Mouse (Mus musculus): ENCODE results near the gene Veph1. TPM values are rescaled to one million over a fixed set of nuclear protein-coding genes. Genes with fewer than 3 reads are reported as not detected.

Gene Veph1
- polyA plus RNA-seq, 1 experiment from 2014 or later: 0.15 TPM

DNA sequence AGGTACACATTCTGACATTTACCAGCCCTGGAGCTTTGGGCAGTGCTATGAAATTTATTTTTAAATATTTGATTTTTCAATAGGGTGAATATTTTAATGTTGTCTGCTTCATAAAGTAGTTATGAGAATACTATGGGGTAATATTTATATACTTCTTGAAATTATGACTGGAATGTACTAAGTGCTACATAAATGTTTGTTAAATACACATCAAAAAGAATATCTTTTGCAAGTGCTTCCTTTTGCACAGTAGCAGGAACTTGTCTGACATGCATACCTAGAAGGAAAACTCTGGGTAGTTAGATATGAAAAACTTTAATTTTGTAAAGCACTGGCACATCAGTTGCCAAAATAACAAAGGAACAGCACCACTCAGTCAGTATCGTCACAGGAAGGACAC lies 13.9 kb upstream of the Veph1 start:
- no peak for ATAC-seq
- H3K9me3 ChIP-seq (ENCODE audit: control insufficient read depth, low read length): no peaks in the 10 kb centered on the region
- H3K36me3 ChIP-seq (ENCODE audit: control insufficient read depth, insufficient read depth, low read length): no peaks in the 10 kb centered on the region
- no peaks in the 10 kb centered on the region for H3K4me1 ChIP-seq (ENCODE audit: control insufficient read depth, insufficient read depth, low read length)
- H3K27ac ChIP-seq (ENCODE audit: low read length): no peak overlapping the region
- H3K9ac ChIP-seq (ENCODE audit: low read depth, low read length): no peak overlapping the region
- 84% methylated on average over 1 of the region's 1 CpGs for WGBS
- no peak overlapping the region for H3K4me3 ChIP-seq (ENCODE audit: low read length)
- H3K4me2 ChIP-seq (ENCODE audit: low read depth, low read length): no peak overlapping the region
- H3K27me3 ChIP-seq (replicated peaks; ENCODE audit: control insufficient read depth, insufficient read depth, low read length): no peaks in the 10 kb centered on the region

DNA sequence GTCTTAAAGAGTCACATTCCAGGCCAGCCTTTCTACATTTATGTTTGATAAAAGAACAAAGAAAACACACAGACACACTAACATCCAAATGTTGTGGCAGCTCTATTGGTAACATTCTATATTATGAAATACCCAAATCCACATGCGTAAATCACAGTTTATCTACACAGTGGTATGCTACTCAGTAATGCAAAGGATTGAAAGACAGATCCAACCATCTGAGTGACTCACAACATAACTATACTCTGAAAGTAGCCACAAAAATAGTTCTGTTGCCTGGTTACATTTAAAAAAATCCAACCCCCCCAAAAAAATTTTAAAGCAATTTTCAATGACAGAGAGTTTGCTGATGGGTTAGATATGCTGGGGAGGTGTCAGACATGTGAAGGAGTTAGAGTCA lies 12.9 kb upstream of the Veph1 start:
- no peak for ATAC-seq
- Histone ChIP-seq H3K36me3 (ENCODE audit: control insufficient read depth, insufficient read depth, low read length) (no peaks in the 10 kb centered on the region), H3K9ac (ENCODE audit: low read depth, low read length) (no peak overlapping the region), H3K27me3 (replicated peaks; ENCODE audit: control insufficient read depth, insufficient read depth, low read length) (no peaks in the 10 kb centered on the region), H3K4me3 (ENCODE audit: low read length) (no peak overlapping the region), H3K9me3 (ENCODE audit: control insufficient read depth, low read length) (no peaks in the 10 kb centered on the region), H3K4me1 (ENCODE audit: control insufficient read depth, insufficient read depth, low read length) (no peaks in the 10 kb centered on the region), H3K4me2 (ENCODE audit: low read depth, low read length) (no peak overlapping the region), H3K27ac (ENCODE audit: low read length) (no peak overlapping the region)
- WGBS: 98% methylated on average over 1 of the region's 1 CpGs

DNA sequence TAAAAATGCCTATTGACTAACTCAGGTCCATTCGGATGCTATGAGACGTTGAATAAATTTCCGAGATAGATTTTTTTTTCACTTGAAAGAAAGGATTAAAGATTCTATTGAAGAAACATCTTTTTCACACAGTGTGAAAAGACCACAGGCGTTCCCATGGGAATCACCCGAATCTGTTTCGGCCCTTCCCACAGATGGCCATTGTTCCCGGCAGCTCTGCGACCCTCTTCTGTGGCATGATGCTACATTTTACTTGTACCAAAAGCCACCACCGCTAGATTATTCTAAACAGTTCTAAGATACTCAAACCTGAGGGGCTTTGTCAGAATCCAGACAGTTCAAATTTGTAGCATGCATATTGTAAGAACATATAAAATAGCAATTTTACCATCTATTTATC lies 1.4 kb downstream of the Veph1 start:
- Histone ChIP-seq H3K27ac (ENCODE audit: low read length) (no peak overlapping the region), H3K4me1 (ENCODE audit: control insufficient read depth, insufficient read depth, low read length) (no peaks in the 10 kb centered on the region; the same call in 1 of the 2 replicates), H3K9ac (ENCODE audit: low read depth, low read length) (no peak overlapping the region), H3K9me3 (ENCODE audit: control insufficient read depth, low read length) (no peaks in the 10 kb centered on the region), H3K4me3 (ENCODE audit: low read length) (no peak overlapping the region), H3K36me3 (ENCODE audit: control insufficient read depth, insufficient read depth, low read length) (no peaks in the 10 kb centered on the region), H3K27me3 (replicated peaks; ENCODE audit: control insufficient read depth, insufficient read depth, low read length) (no peaks in the 10 kb centered on the region), H3K4me2 (ENCODE audit: low read depth, low read length) (no peak overlapping the region)
- 80% methylated on average over 9 of the region's 9 CpGs for WGBS
- no peak for ATAC-seq

DNA sequence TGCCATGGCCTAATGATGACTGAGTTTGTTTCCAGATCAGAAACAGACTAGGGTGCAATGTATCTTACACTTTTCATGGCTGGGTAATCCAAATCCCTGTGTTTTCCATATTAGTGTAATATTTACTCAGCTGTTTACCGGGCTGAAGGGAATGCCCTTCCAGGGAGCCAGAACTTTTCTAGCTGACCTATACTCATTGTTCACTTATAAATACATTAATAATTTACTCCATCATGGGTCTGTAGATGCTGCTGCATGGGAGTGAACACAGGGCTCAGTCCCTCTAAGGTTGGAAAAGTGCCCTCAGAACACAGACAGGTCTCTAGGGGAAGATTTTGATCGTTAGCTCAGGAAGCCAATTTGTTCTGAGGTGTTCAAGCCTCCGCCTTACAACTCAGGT lies 1.9 kb downstream of the Veph1 start:
- H3K9me3 ChIP-seq (ENCODE audit: control insufficient read depth, low read length): no peaks in the 10 kb centered on the region
- H3K4me1 ChIP-seq (ENCODE audit: control insufficient read depth, insufficient read depth, low read length): no peaks in the 10 kb centered on the region; the same call in 1 of the 2 replicates
- H3K27ac ChIP-seq (ENCODE audit: low read length): no peak overlapping the region
- no peaks in the 10 kb centered on the region for H3K36me3 ChIP-seq (ENCODE audit: control insufficient read depth, insufficient read depth, low read length)
- ATAC-seq: no peak
- 92% methylated on average over 3 of the region's 3 CpGs for WGBS
- H3K9ac ChIP-seq (ENCODE audit: low read depth, low read length): no peak overlapping the region
- no peak overlapping the region for H3K4me3 ChIP-seq (ENCODE audit: low read length)
- no peak overlapping the region for H3K4me2 ChIP-seq (ENCODE audit: low read depth, low read length)
- H3K27me3 ChIP-seq (replicated peaks; ENCODE audit: control insufficient read depth, insufficient read depth, low read length): no peaks in the 10 kb centered on the region

DNA sequence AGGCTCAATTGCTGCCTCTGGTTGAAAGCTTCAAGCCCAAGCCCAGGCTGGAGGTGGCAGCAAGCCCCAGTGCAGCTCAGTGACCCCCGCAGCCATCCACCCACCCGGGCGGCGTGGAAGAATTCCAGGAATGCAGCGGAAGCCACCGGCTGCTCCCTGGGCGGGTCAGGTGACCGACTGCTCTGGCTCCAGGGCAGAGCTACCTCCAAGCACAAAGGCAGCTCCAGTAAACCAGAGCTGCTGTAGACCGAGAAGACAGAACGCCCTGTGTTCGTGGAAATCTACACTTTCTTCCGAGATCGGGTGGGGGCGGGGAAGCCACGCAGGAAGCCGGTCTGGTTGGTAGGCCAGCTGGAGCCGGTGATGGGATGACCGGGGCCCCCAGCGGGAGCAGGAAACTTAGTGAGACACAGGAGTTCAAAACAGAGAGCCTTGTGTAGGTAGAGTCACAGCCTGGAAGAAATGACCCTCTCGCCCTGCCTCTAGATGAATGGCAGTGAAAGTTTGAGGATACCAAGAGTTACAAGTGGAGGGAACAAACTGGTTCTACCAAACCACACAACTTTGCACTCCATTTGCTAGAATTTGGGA lies 4.2 kb downstream of the Veph1 start:
- Histone ChIP-seq H3K27ac (ENCODE audit: low read length) (no peak overlapping the region), H3K9ac (ENCODE audit: low read depth, low read length) (peak overlapping the region; percentile 21)

DNA sequence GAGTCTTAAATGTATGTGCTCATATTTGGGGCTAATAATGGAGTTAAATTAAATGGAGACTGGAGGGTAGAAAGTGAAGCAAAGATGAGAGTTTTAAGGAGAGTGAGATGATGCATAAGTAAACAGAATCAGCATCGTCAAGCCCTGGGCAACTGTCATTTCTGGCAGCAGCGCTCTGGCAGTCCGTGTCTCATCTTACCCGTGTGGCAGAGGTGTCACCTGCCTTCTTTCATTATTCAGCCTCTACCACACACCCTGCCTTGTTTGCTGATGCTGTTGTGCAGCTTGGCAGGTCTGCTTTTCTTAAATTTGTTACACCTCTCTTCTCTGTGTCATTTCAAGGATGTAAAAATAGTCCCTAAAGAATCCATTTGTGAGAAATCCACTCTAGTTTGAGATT lies 33.4 kb downstream of the Veph1 start:
- Histone ChIP-seq H3K4me2 (ENCODE audit: low read depth, low read length) (no peak overlapping the region), H3K27ac (ENCODE audit: low read length) (no peak overlapping the region), H3K4me3 (ENCODE audit: low read length) (no peak overlapping the region), H3K9me3 (ENCODE audit: control insufficient read depth, low read length) (no peaks in the 10 kb centered on the region), H3K4me1 (ENCODE audit: control insufficient read depth, insufficient read depth, low read length) (no peaks in the 10 kb centered on the region), H3K9ac (ENCODE audit: low read depth, low read length) (no peak overlapping the region), H3K36me3 (ENCODE audit: control insufficient read depth, insufficient read depth, low read length) (no peaks in the 10 kb centered on the region), H3K27me3 (replicated peaks; ENCODE audit: control insufficient read depth, insufficient read depth, low read length) (no peaks in the 10 kb centered on the region)
- ATAC-seq: no peak
- 72% methylated on average over 4 of the region's 4 CpGs for WGBS

More for the DNA sequence above, 4.2 kb downstream of the Veph1 start:
- peak; percentile 89 for ATAC-seq
- Histone ChIP-seq H3K4me1 (ENCODE audit: control insufficient read depth, insufficient read depth, low read length) (no peaks in the 10 kb centered on the region; the same call in 1 of the 2 replicates), H3K9me3 (ENCODE audit: control insufficient read depth, low read length) (no peaks in the 10 kb centered on the region), H3K4me3 (ENCODE audit: low read length) (peak overlapping the region; percentile 30), H3K36me3 (ENCODE audit: control insufficient read depth, insufficient read depth, low read length) (no peaks in the 10 kb centered on the region), H3K4me2 (ENCODE audit: low read depth, low read length) (peak overlapping the region; percentile 70), H3K27me3 (replicated peaks; ENCODE audit: control insufficient read depth, insufficient read depth, low read length) (no peaks in the 10 kb centered on the region)
- 3% methylated on average over 20 of the region's 20 CpGs for WGBS

DNA sequence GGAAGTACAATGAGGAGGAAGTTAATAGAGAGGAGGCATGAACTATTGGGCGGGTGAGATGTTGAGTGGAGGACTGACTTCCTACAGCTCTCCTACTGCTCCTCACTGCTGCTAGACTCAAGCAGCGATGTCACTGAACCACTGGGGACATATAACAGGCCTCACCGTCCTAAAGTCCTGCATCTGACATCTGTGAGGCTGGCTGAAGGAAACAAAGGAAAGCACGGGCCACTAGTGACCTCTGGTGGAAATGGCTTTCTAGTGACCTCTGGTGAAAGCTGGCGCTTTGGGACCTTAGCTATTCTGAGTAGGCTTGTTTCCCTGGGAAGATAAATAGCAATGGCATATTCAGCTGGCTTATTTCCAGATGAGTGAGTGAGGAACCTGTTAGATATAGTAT lies 34.3 kb downstream of the Veph1 start:
- Histone ChIP-seq H3K4me2 (ENCODE audit: low read depth, low read length) (no peak overlapping the region), H3K9me3 (ENCODE audit: control insufficient read depth, low read length) (no peaks in the 10 kb centered on the region), H3K4me3 (ENCODE audit: low read length) (no peak overlapping the region), H3K36me3 (ENCODE audit: control insufficient read depth, insufficient read depth, low read length) (no peaks in the 10 kb centered on the region), H3K9ac (ENCODE audit: low read depth, low read length) (no peak overlapping the region), H3K4me1 (ENCODE audit: control insufficient read depth, insufficient read depth, low read length) (no peaks in the 10 kb centered on the region), H3K27me3 (replicated peaks; ENCODE audit: control insufficient read depth, insufficient read depth, low read length) (no peaks in the 10 kb centered on the region), H3K27ac (ENCODE audit: low read length) (no peak overlapping the region)
- no peak for ATAC-seq
- 37% methylated on average over 5 of the region's 5 CpGs for WGBS

DNA sequence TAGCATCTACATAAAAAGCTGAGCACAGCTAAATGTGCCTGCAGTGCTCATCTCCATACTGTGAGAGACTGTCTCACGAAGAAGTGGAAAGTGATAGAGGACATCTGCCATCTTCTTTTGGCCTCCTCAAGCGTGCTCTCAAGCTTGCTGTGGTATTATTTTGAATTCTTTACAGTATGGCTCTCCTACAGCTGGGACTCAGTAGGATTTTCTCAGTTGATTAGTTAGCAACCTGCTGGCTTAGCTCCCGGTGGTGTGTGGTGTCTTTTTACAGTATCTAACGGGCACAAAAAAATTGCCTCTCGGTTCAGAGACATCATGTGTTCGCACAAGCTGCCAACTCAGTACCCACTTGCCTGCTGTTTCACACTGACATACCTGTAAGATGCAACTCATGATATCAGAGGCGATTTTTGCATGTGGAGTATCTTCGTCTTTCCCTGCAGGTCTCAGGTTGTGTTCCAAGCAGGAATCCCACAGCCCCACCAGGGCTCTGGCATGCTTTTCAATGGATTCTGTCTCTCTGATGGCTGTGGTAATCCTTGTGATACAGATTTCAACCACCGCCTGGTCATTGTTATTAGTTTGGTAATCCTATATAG lies 42.0 kb downstream of the Veph1 start:
- H3K9ac ChIP-seq (ENCODE audit: low read depth, low read length): no peak overlapping the region
- no peak overlapping the region for H3K4me2 ChIP-seq (ENCODE audit: low read depth, low read length)
- H3K27ac ChIP-seq (ENCODE audit: low read length): no peak overlapping the region
- H3K4me1 ChIP-seq (ENCODE audit: control insufficient read depth, insufficient read depth, low read length): no peaks in the 10 kb centered on the region
- no peak for ATAC-seq
- H3K4me3 ChIP-seq (ENCODE audit: low read length): no peak overlapping the region
- WGBS: 73% methylated on average over 9 of the region's 9 CpGs
- H3K36me3 ChIP-seq (ENCODE audit: control insufficient read depth, insufficient read depth, low read length): no peaks in the 10 kb centered on the region
- no peaks in the 10 kb centered on the region for H3K27me3 ChIP-seq (replicated peaks; ENCODE audit: control insufficient read depth, insufficient read depth, low read length)
- H3K9me3 ChIP-seq (ENCODE audit: control insufficient read depth, low read length): no peaks in the 10 kb centered on the region

DNA sequence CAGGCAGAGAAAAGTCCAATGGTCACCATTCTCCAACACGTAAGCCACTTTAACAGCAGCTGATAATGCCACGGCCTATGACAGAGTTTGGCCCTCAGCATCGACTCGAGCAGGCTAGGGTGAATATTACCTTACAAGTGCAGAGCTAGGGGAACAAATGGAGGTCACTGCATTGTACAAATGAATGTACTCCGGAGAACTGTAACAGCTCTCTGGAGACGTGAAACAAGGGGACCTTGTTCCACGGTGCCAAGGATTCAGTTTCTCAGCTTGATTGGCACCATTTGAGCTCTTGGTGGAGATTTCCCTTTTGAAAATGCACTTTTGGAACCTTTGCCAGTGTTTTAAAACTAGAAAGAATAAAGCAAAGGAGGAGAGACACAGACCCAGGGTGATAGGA lies 44.8 kb downstream of the Veph1 start:
- 83% methylated on average over 7 of the region's 7 CpGs for WGBS
- Histone ChIP-seq H3K9me3 (ENCODE audit: control insufficient read depth, low read length) (no peaks in the 10 kb centered on the region), H3K27ac (ENCODE audit: low read length) (no peak overlapping the region), H3K4me2 (ENCODE audit: low read depth, low read length) (no peak overlapping the region), H3K27me3 (replicated peaks; ENCODE audit: control insufficient read depth, insufficient read depth, low read length) (no peaks in the 10 kb centered on the region), H3K9ac (ENCODE audit: low read depth, low read length) (no peak overlapping the region), H3K4me1 (ENCODE audit: control insufficient read depth, insufficient read depth, low read length) (no peaks in the 10 kb centered on the region), H3K4me3 (ENCODE audit: low read length) (no peak overlapping the region), H3K36me3 (ENCODE audit: control insufficient read depth, insufficient read depth, low read length) (no peaks in the 10 kb centered on the region)
- ATAC-seq: no peak

DNA sequence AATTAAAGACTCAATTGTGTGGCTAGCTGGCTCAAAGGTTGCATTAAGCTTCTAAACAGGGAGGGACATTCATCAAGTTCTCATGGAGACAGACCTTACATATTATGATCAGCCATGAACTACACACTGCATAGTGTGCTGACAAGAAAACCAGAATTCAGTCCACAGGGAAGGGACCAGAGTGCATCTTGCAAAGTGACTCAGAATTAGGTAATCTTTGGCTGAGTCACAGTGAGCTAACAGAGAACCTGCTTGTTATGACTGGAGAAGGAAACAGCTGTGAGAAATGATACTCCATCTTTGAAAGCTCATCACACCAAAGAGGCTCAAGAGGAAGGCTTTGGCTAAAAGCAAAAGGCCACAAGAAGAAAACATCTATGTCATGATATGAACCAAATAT lies 56.2 kb downstream of the Veph1 start:
- no peak overlapping the region for H3K4me3 ChIP-seq (ENCODE audit: low read length)
- no peak for ATAC-seq

More for the DNA sequence above, 56.2 kb downstream of the Veph1 start:
- no peaks in the 10 kb centered on the region for H3K36me3 ChIP-seq (ENCODE audit: control insufficient read depth, insufficient read depth, low read length)
- H3K4me1 ChIP-seq (ENCODE audit: control insufficient read depth, insufficient read depth, low read length): no peaks in the 10 kb centered on the region
- no peaks in the 10 kb centered on the region for H3K9me3 ChIP-seq (ENCODE audit: control insufficient read depth, low read length)
- H3K27ac ChIP-seq (ENCODE audit: low read length): no peak overlapping the region
- no peaks in the 10 kb centered on the region for H3K27me3 ChIP-seq (replicated peaks; ENCODE audit: control insufficient read depth, insufficient read depth, low read length)
- H3K9ac ChIP-seq (ENCODE audit: low read depth, low read length): no peak overlapping the region
- no peak overlapping the region for H3K4me2 ChIP-seq (ENCODE audit: low read depth, low read length)

All from intestine, embryonic 16.5 days (tissue).